Mouse (Mus musculus): ENCODE measurements around the gene Ifit1bl1. TPM values are rescaled to one million over a fixed set of nuclear protein-coding genes. Genes with fewer than 3 reads are reported as not detected.
"Not testable (repeated sequence)": the region's sequence is repeated elsewhere in the genome, so short reads cannot be mapped to it uniquely, and the experiment has no call there.

Gene Ifit1bl1
- polyA plus RNA-seq, 1 experiment from 2014 or later, result 0.42 TPM

- not testable (repeated sequence) for ATAC-seq (ENCODE audit: low FRiP score); H3K27me3 ChIP-seq (ENCODE audit: control insufficient read depth, insufficient read depth, low read length); H3K4me2 ChIP-seq (replicated peaks; ENCODE audit: low read depth, low read length); H3K36me3 ChIP-seq (ENCODE audit: control insufficient read depth, insufficient read depth, low read length); H3K9ac ChIP-seq (ENCODE audit: low read depth, low read length); H3K27ac ChIP-seq (ENCODE audit: low read depth, low read length); DNase-seq (ENCODE audit: low spot score); H3K9me3 ChIP-seq (ENCODE audit: control insufficient read depth, low read length); H3K4me1 ChIP-seq (replicated peaks; ENCODE audit: control insufficient read depth, insufficient read depth, low read length); H3K4me3 ChIP-seq (ENCODE audit: low read depth, low read length)
- WGBS, result 95% methylated on average over 2 of the region's 2 CpGs
Measured at GRCm38 (mm10) chr19:34582696-34583095, 19.1 kb downstream of the Ifit1bl1 start.

DNA sequence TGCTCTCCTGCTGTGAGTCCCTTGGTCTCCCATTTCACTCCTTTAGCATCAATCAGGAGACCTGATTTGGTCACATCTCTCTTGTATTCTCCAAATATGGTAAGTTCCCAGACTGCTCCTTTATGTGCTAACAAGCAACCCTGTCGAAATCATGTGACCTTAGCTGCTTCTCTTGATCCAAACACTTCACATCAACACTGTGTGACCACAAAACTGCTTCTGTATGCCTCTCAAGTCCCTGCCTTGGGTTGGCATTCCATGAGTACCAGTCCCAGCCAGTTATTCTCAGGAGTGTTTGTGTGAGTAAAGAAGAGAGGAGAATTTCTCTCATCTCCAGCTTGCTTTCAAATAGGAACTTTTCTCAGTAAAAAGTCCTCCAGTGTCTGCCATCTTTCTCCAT is 24.6 kb downstream of the Ifit1bl1 start:
- H3K27ac ChIP-seq (ENCODE audit: low read depth, low read length), result no peak overlapping the region
- no peak overlapping the region for H3K4me2 ChIP-seq (replicated peaks; ENCODE audit: low read depth, low read length)
- no peak overlapping the region for H3K9ac ChIP-seq (ENCODE audit: low read depth, low read length)
- no peak overlapping the region for H3K4me3 ChIP-seq (ENCODE audit: low read depth, low read length)
- no peak for DNase-seq (ENCODE audit: low spot score)
- no peaks in the 10 kb centered on the region for H3K4me1 ChIP-seq (replicated peaks; ENCODE audit: control insufficient read depth, insufficient read depth, low read length)
- no peaks in the 10 kb centered on the region for H3K9me3 ChIP-seq (ENCODE audit: control insufficient read depth, low read length)
- WGBS, result 75% methylated on average over 1 of the region's 1 CpGs
- H3K36me3 ChIP-seq (ENCODE audit: control insufficient read depth, insufficient read depth, low read length), result no peaks in the 10 kb centered on the region
- no peaks in the 10 kb centered on the region for H3K27me3 ChIP-seq (ENCODE audit: control insufficient read depth, insufficient read depth, low read length)
- no peak for ATAC-seq (ENCODE audit: low FRiP score)

GRCm38 (mm10) chr19:34573650-34574049 is 28.1 kb downstream of the Ifit1bl1 start:
- 89% methylated on average over 5 of the region's 5 CpGs for WGBS
- H3K9me3 ChIP-seq (ENCODE audit: control insufficient read depth, low read length), result no peaks in the 10 kb centered on the region
- H3K36me3 ChIP-seq (ENCODE audit: control insufficient read depth, insufficient read depth, low read length), result no peaks in the 10 kb centered on the region
- ATAC-seq (ENCODE audit: low FRiP score) (no peak), DNase-seq (ENCODE audit: low spot score) (no peak)
- no peak overlapping the region for H3K9ac ChIP-seq (ENCODE audit: low read depth, low read length)
- no peaks in the 10 kb centered on the region for H3K27me3 ChIP-seq (ENCODE audit: control insufficient read depth, insufficient read depth, low read length)
- H3K4me1 ChIP-seq (replicated peaks; ENCODE audit: control insufficient read depth, insufficient read depth, low read length), result no peaks in the 10 kb centered on the region
- no peak overlapping the region for H3K4me2 ChIP-seq (replicated peaks; ENCODE audit: low read depth, low read length)
- no peak overlapping the region for H3K4me3 ChIP-seq (ENCODE audit: low read depth, low read length)
- H3K27ac ChIP-seq (ENCODE audit: low read depth, low read length), result no peak overlapping the region

DNA sequence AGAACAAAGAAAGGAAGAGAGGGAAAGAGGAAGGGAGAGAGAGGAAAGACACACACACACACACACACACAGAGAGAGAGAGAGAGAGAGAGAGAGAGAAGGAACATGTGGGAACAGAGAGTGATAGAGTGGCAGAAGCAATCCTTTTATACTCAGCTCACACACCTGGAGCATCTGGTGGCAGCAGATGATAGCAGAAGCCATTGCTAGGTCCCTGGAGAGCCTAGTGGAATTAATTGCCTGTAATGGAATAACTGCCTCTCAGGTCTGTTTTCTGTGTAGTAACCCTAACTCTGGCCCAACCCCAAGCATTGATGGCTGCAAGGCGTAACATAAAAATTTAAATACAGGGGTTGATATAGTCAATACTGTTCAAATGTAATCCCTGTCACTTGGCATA is 30.7 kb downstream of the Ifit1bl1 start:
- H3K4me3 ChIP-seq (ENCODE audit: low read depth, low read length), result no peak overlapping the region
- H3K27me3 ChIP-seq (ENCODE audit: control insufficient read depth, insufficient read depth, low read length), result no peaks in the 10 kb centered on the region
- WGBS, result 94% methylated on average over 1 of the region's 1 CpGs
- ATAC-seq (ENCODE audit: low FRiP score), result no peak
- no peak for DNase-seq (ENCODE audit: low spot score)
- no peak overlapping the region for H3K27ac ChIP-seq (ENCODE audit: low read depth, low read length)
- no peaks in the 10 kb centered on the region for H3K36me3 ChIP-seq (ENCODE audit: control insufficient read depth, insufficient read depth, low read length)
- H3K4me1 ChIP-seq (replicated peaks; ENCODE audit: control insufficient read depth, insufficient read depth, low read length), result no peaks in the 10 kb centered on the region
- H3K4me2 ChIP-seq (replicated peaks; ENCODE audit: low read depth, low read length), result no peak overlapping the region
- no peak overlapping the region for H3K9ac ChIP-seq (ENCODE audit: low read depth, low read length)
- H3K9me3 ChIP-seq (ENCODE audit: control insufficient read depth, low read length), result no peaks in the 10 kb centered on the region

DNA sequence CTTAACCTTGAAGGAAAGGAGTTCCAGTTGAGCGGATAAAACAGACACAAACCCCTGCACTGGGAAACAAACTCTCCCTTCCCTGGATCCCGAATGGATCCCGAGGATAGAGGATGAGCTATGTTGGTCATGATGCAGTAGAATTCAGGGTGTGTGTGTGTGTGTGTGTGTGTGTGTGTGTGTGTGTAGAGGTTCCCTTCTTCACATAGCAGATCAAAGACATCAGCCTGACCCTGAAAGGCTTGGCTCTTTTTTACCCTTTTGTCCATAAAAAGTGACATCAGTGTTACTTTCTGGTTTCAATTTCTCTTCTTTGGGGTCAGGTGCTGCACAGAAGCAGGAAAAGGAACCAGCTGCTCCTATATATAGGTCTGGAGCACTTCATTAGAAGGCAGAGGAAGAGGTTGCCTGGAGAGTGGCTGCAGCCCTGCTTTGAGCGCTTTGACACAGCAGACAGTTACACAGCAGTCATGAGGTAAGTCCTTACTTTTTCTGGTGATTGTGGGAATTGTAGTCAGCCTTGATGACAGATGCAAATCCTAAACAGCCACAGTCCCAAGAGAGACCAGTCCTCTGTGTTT is 31.8 kb downstream of the Ifit1bl1 start:
- no peaks in the 10 kb centered on the region for H3K9me3 ChIP-seq (ENCODE audit: control insufficient read depth, low read length)
- WGBS, result 76% methylated on average over 4 of the region's 4 CpGs
- DNase-seq (ENCODE audit: low spot score) (no peak), ATAC-seq (ENCODE audit: low FRiP score) (no peak)
- no peak overlapping the region for H3K27ac ChIP-seq (ENCODE audit: low read depth, low read length)
- H3K4me2 ChIP-seq (replicated peaks; ENCODE audit: low read depth, low read length), result no peak overlapping the region
- no peaks in the 10 kb centered on the region for H3K4me1 ChIP-seq (replicated peaks; ENCODE audit: control insufficient read depth, insufficient read depth, low read length)
- H3K36me3 ChIP-seq (ENCODE audit: control insufficient read depth, insufficient read depth, low read length), result no peaks in the 10 kb centered on the region
- H3K9ac ChIP-seq (ENCODE audit: low read depth, low read length), result no peak overlapping the region
- no peaks in the 10 kb centered on the region for H3K27me3 ChIP-seq (ENCODE audit: control insufficient read depth, insufficient read depth, low read length)
- no peak overlapping the region for H3K4me3 ChIP-seq (ENCODE audit: low read depth, low read length)

- ATAC-seq (ENCODE audit: low FRiP score), result no peak
- 78% methylated on average over 7 of the region's 7 CpGs for WGBS
- H3K9ac ChIP-seq (ENCODE audit: low read depth, low read length), result no peak overlapping the region
- DNase-seq (ENCODE audit: low spot score), result no peak
- no peak overlapping the region for H3K27ac ChIP-seq (ENCODE audit: low read depth, low read length)
- no peaks in the 10 kb centered on the region for H3K4me1 ChIP-seq (replicated peaks; ENCODE audit: control insufficient read depth, insufficient read depth, low read length)
- H3K4me3 ChIP-seq (ENCODE audit: low read depth, low read length), result no peak overlapping the region
- H3K27me3 ChIP-seq (ENCODE audit: control insufficient read depth, insufficient read depth, low read length), result no peaks in the 10 kb centered on the region
- no peaks in the 10 kb centered on the region for H3K9me3 ChIP-seq (ENCODE audit: control insufficient read depth, low read length)
- no peaks in the 10 kb centered on the region for H3K36me3 ChIP-seq (ENCODE audit: control insufficient read depth, insufficient read depth, low read length)
- no peak overlapping the region for H3K4me2 ChIP-seq (replicated peaks; ENCODE audit: low read depth, low read length)
Measured at GRCm38 (mm10) chr19:34568988-34569895, 32.5 kb downstream of the Ifit1bl1 start.

GRCm38 (mm10) chr19:34566178-34566784 is 35.5 kb downstream of the Ifit1bl1 start:
- Histone ChIP-seq H3K4me2 (replicated peaks; ENCODE audit: low read depth, low read length) (no peak overlapping the region), H3K4me3 (ENCODE audit: low read depth, low read length) (no peak overlapping the region), H3K4me1 (replicated peaks; ENCODE audit: control insufficient read depth, insufficient read depth, low read length) (no peaks in the 10 kb centered on the region), H3K27ac (ENCODE audit: low read depth, low read length) (no peak overlapping the region), H3K27me3 (ENCODE audit: control insufficient read depth, insufficient read depth, low read length) (no peaks in the 10 kb centered on the region), H3K9ac (ENCODE audit: low read depth, low read length) (no peak overlapping the region), H3K9me3 (ENCODE audit: control insufficient read depth, low read length) (no peaks in the 10 kb centered on the region), H3K36me3 (ENCODE audit: control insufficient read depth, insufficient read depth, low read length) (no peaks in the 10 kb centered on the region)
- DNase-seq (ENCODE audit: low spot score) (no peak), ATAC-seq (ENCODE audit: low FRiP score) (no peak)
- 83% methylated on average over 1 of the region's 1 CpGs for WGBS

GRCm38 (mm10) chr19:34562556-34562955 is 39.2 kb downstream of the Ifit1bl1 start:
- Histone ChIP-seq H3K4me2 (replicated peaks; ENCODE audit: low read depth, low read length) (no peak overlapping the region), H3K27me3 (ENCODE audit: control insufficient read depth, insufficient read depth, low read length) (no peaks in the 10 kb centered on the region), H3K4me3 (ENCODE audit: low read depth, low read length) (no peak overlapping the region), H3K4me1 (replicated peaks; ENCODE audit: control insufficient read depth, insufficient read depth, low read length) (no peaks in the 10 kb centered on the region), H3K9me3 (ENCODE audit: control insufficient read depth, low read length) (no peaks in the 10 kb centered on the region), H3K36me3 (ENCODE audit: control insufficient read depth, insufficient read depth, low read length) (no peaks in the 10 kb centered on the region), H3K9ac (ENCODE audit: low read depth, low read length) (no peak overlapping the region), H3K27ac (ENCODE audit: low read depth, low read length) (no peak overlapping the region)
- DNase-seq (ENCODE audit: low spot score) (no peak), ATAC-seq (ENCODE audit: low FRiP score) (no peak)

Data from hindbrain, embryonic 11.5 days (tissue).